Mouse (Mus musculus) kidney, embryonic 15.5 days (tissue): Measurements from ENCODE around the gene Abcd1. TPM values are rescaled to one million over a fixed set of nuclear protein-coding genes. Genes with fewer than 3 reads are reported as not detected.

ENCODE experiments used
- polyA plus RNA-seq: library from polyadenylated mRNA; unstranded; fragments of >200 nt; fragmentation: Nextera tagmentation; extraction: Ambion mirVana; gene quantifications from 2 replicates; pipeline ENCODE4 v1.2.1, GENCODE M21; 2015

Gene Abcd1
- polyA plus RNA-seq, 1 experiment from 2014 or later, result 15.2 TPM

Other genes with a start within 250 kb of the Abcd1 start
- 90.8 and 96.4 TPM in 2 replicates for gene Bgn, start 233.0 kb upstream of the Abcd1 start, polyA plus RNA-seq
- 0.31 and 0.36 TPM in 2 replicates for gene Atp2b3, start 213.5 kb upstream of the Abcd1 start, polyA plus RNA-seq
- 27.9 and 29.3 TPM in 2 replicates for gene Dusp9, start 77.2 kb upstream of the Abcd1 start, polyA plus RNA-seq
- gene Pnck, start 56.5 kb upstream of the Abcd1 start, polyA plus RNA-seq, result 14.5 and 17.3 TPM in 2 replicates
- 7.1 and 7.9 TPM in 2 replicates for gene Slc6a8, start 43.4 kb upstream of the Abcd1 start, polyA plus RNA-seq
- 256 and 267 TPM in 2 replicates for gene Bcap31, start 422 bp upstream of the Abcd1 start, polyA plus RNA-seq
- gene Plxnb3, start 40.5 kb downstream of the Abcd1 start, polyA plus RNA-seq, result 0.14 and 0.44 TPM in 2 replicates
- 5.2 and 8.1 TPM in 2 replicates for gene Srpk3, start 57.8 kb downstream of the Abcd1 start, polyA plus RNA-seq
- 224 and 234 TPM in 2 replicates for gene Idh3g, start 70.3 kb downstream of the Abcd1 start, polyA plus RNA-seq
- 176 and 184 TPM in 2 replicates for gene Ssr4, start 70.4 kb downstream of the Abcd1 start, polyA plus RNA-seq
- gene Pdzd4, start 108.4 kb downstream of the Abcd1 start, polyA plus RNA-seq, result 0.80 and 0.92 TPM in 2 replicates
- 5.8 and 6.2 TPM in 2 replicates for gene Avpr2, start 175.5 kb downstream of the Abcd1 start, polyA plus RNA-seq
- gene L1cam, start 179.5 kb downstream of the Abcd1 start, polyA plus RNA-seq, result 8.0 and 10.4 TPM in 2 replicates
- gene Arhgap4, start 205.3 kb downstream of the Abcd1 start, polyA plus RNA-seq, result 3.7 and 4.0 TPM in 2 replicates
- gene Naa10, start 205.3 kb downstream of the Abcd1 start, polyA plus RNA-seq, result 139 and 159 TPM in 2 replicates
- 41.9 and 54.5 TPM in 2 replicates for gene Renbp, start 214.3 kb downstream of the Abcd1 start, polyA plus RNA-seq
- 58.1 and 60.5 TPM in 2 replicates for gene Hcfc1, start 249.8 kb downstream of the Abcd1 start, polyA plus RNA-seq